Mouse (Mus musculus) liver, adult 2 months (tissue): ENCODE results near the gene Cc2d1a.

Experiments
- CTCF ChIP-seq: fragments of 200-500 bp; IDR thresholded peaks from 2 replicates; pipeline ENCODE4 v1.5.1; 2011; ENCODE audit warnings: low read depth, low read length, control low read depth
- POLR2A ChIP-seq: fragments of 200-500 bp; IDR thresholded peaks from 2 replicates; pipeline ENCODE4 v1.6.1; 2011; ENCODE audit warnings: low read length, control low read depth; ENCODE audit not compliant: insufficient read depth; ENCODE audit errors: extremely low read depth

DNA sequence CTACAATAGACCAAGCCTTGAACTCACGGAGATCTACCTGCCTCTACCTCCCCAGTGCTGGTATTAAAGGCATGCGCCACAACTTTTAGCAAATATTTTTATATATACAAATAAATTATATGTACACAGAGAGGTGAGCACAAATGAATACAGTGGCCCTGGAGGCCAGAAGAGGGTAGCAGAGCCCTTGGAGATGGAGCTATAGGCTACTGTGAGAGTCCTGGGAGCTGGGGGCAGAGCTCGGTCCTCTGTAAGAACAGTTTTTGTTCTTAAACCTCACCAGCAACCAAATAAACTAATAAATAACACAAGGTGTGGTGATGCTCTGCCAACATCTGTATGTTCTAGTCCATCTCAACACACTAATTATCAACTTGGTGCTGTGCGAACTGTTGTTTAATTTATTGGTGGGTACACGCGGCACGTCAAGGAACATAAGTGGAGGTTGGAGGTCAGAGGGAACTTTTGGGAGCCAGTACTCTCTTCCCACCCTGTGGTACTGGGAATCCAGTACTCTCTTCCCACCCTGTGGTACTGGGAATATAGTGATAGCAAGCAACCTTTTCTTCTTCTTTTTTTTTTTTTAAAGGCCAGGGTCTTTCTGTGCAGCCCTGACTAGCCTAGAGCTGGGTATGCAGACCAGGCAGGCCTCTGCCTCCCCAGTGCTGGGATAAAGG lies 42.6 kb upstream of the Cc2d1a start:
- TF ChIP-seq POLR2A (no peak), CTCF (no peak)
